Mouse (Mus musculus) heart, embryonic 16.5 days (tissue): ENCODE data around the gene Hist1h3c. TPM values are rescaled to one million over a fixed set of nuclear protein-coding genes. Genes with fewer than 3 reads are reported as not detected.
"Not testable (repeated sequence)": the region's sequence is repeated elsewhere in the genome, so short reads cannot be mapped to it uniquely, and the experiment has no call there.

Experiments
- ATAC-seq: fragments of 200-750 bp; cut with Nextera tagmentation; replicated peaks from 2 replicates; pipeline ENCODE4 v1.8.0; 2017; ENCODE audit warnings: moderate number of reproducible peaks; ENCODE audit not compliant: insufficient read depth, low FRiP score; ENCODE audit errors: extremely low read depth
- H3K27ac ChIP-seq: fragments of 300-500 bp; sonication (generic); 2 replicates; pipeline ENCODE4 v1.5.1; 2014; ENCODE audit warnings: mild to moderate bottlenecking, low read length, control low read depth, moderate library complexity
- H3K27me3 ChIP-seq: fragments of 300-500 bp; sonication (generic); 2 replicates; pipeline ENCODE4 v1.6.1; 2014; ENCODE audit warnings: low read length, mixed read lengths; ENCODE audit not compliant: control insufficient read depth, insufficient read depth
- H3K36me3 ChIP-seq: fragments of 300-500 bp; sonication (generic); 2 replicates; pipeline ENCODE4 v1.6.1; 2014; ENCODE audit not compliant: control insufficient read depth, insufficient read depth
- H3K4me1 ChIP-seq: fragments of 300-500 bp; sonication (generic); 2 replicates; pipeline ENCODE4 v1.6.1; 2014; ENCODE audit warnings: low read length, mixed read lengths; ENCODE audit not compliant: control insufficient read depth, insufficient read depth
- H3K4me2 ChIP-seq: fragments of 300-500 bp; sonication (generic); 2 replicates; pipeline ENCODE4 v1.6.1; 2014; ENCODE audit warnings: low read depth, mild to moderate bottlenecking, control low read depth, low read length
- H3K4me3 ChIP-seq: fragments of 300-500 bp; sonication (generic); 2 replicates; pipeline ENCODE4 v1.5.1; 2014; ENCODE audit warnings: mild to moderate bottlenecking, control low read depth, low read length
- H3K9ac ChIP-seq: fragments of 300-500 bp; sonication (generic); 2 replicates; pipeline ENCODE4 v1.6.1; 2014; ENCODE audit warnings: low read length, control low read depth
- H3K9me3 ChIP-seq: fragments of 300-500 bp; sonication (generic); replicated peaks from 2 replicates; pipeline ENCODE4 v1.6.1; 2016; ENCODE audit warnings: low read length; ENCODE audit not compliant: control insufficient read depth
- WGBS: fragments of 180-500 bp; shearing (Covaris S2); extraction: QIAGEN DNeasy Blood & Tissue Kit; methylation state at CpG from one replicate; pipeline ENCODE4 v1.1.7; 2014; 5-methylcytosine and 5-hydroxymethylcytosine counted together
- polyA plus RNA-seq: library from polyadenylated mRNA; unstranded; fragments of >200 nt; fragmentation: Nextera tagmentation; extraction: Ambion mirVana; gene quantifications from 2 replicates; pipeline ENCODE4 v1.2.1, GENCODE M21; 2015

Gene Hist1h3c
- polyA plus RNA-seq, 1 experiment from 2014 or later: 3.8 TPM

DNA sequence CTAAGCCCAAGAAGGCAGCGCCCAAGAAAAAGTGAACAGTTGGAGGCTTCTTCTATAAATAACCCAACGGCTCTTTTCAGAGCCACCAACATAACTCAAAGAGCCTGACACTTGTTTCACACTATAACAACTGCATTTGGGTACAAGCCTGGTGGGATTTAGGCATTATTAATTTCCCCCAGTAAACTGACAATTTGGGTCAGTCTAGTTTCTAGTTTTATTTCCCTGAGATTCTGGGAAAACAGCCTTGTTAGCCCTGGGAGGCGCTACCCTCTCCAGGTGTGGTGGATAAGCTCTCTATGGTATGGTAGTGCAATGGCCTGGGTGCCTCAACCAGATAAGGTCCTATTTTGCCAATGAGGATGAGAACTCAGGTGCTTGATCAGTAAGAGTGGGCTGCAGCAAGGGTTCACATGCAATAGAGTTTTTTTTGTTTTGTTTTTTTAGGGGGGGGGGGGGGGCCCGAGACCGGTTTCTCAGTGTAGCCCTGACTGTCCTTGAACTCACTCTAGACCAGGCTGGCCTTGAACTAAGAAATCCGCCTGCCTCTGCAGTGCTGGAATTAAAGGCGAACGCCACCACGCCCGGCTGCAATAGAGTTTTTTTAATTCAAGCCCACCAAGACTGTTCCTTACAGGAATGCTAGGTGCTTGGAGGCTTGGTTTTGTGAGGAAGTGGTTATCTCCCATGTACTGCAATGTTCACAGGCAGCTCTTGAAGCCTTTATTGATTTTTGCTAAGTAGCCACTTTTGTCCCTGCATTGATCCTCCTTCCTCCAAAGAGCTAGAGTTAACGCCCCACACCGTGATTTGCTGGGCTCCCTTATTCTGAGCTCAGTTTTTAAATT, 19.1 kb upstream of the Hist1h3c start:
- H3K4me1 ChIP-seq: peaks cover 22% of the 10 kb centered on the region
- WGBS: 40% methylated on average over 11 of the region's 12 CpGs
- no peaks in the 10 kb centered on the region for H3K36me3 ChIP-seq
- peak overlapping the region; percentile 89 for H3K4me2 ChIP-seq
- no peaks in the 10 kb centered on the region for H3K27me3 ChIP-seq
- peak overlapping the region; percentile 76 for H3K4me3 ChIP-seq
- no peak for ATAC-seq
- H3K27ac ChIP-seq: peak overlapping the region; percentile 96
- H3K9me3 ChIP-seq: no peaks in the 10 kb centered on the region
- peak overlapping the region; percentile 86 for H3K9ac ChIP-seq

DNA sequence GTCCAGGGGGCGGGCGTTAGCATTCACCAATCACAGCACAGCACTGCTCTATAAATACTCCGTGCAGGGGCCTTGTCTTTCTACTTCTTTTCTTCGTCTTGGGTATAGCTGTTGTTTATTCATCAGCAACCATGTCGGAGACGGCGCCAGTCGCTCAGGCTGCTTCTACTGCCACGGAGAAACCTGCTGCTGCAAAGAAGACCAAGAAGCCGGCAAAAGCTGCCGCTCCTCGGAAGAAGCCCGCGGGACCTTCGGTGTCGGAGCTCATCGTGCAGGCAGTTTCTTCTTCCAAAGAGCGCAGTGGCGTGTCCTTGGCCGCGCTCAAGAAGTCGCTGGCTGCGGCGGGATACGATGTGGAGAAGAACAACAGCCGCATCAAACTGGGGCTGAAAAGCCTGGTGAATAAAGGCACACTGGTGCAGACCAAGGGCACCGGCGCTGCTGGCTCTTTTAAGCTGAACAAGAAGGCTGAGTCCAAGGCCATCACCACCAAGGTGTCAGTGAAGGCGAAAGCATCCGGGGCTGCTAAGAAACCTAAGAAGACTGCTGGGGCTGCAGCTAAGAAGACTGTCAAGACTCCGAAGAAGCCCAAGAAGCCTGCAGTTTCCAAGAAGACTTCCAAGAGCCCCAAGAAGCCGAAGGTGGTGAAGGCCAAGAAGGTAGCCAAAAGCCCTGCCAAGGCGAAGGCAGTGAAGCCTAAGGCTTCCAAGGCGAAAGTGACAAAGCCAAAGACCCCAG, 18.4 kb upstream of the Hist1h3c start, which contains the start of gene Hist1h1a:
Hist1h1a (plus strand) TSS at position 81 of the 738 bp plus-strand sequence.
- peaks cover 20% of the 10 kb centered on the region for H3K4me1 ChIP-seq
- H3K27ac ChIP-seq: peak within 1 kb of the TSS; percentile 96
- ATAC-seq: peak; percentile 63
- H3K4me3 ChIP-seq: peak within 1 kb of the TSS; percentile 76
- peak within 1 kb of the TSS; percentile 89 for H3K4me2 ChIP-seq
- no peaks in the 10 kb centered on the region for H3K27me3 ChIP-seq
- peak within 1 kb of the TSS; percentile 86 for H3K9ac ChIP-seq
- WGBS: 2% methylated on average over 34 of the region's 34 CpGs
- H3K9me3 ChIP-seq: no peaks in the 10 kb centered on the region
- no peaks in the 10 kb centered on the region for H3K36me3 ChIP-seq

DNA sequence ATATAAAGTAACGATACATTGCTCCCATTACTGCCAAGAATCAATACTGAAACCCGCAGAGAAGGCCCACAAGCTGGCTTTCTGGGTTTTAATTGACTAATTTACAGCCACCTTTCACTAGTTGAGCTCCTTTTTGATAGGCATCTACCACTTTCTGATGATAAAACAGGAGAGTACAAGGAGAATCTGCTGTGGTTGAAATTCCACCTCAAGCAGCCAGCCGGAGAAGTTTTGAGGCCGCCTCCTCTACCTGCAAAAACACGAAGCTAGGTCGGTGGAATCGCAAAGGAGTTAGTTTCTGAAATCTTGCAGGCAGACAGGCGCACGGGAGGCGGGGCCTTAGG, 17.8 kb upstream of the Hist1h3c start:
- no peak for ATAC-seq

DNA sequence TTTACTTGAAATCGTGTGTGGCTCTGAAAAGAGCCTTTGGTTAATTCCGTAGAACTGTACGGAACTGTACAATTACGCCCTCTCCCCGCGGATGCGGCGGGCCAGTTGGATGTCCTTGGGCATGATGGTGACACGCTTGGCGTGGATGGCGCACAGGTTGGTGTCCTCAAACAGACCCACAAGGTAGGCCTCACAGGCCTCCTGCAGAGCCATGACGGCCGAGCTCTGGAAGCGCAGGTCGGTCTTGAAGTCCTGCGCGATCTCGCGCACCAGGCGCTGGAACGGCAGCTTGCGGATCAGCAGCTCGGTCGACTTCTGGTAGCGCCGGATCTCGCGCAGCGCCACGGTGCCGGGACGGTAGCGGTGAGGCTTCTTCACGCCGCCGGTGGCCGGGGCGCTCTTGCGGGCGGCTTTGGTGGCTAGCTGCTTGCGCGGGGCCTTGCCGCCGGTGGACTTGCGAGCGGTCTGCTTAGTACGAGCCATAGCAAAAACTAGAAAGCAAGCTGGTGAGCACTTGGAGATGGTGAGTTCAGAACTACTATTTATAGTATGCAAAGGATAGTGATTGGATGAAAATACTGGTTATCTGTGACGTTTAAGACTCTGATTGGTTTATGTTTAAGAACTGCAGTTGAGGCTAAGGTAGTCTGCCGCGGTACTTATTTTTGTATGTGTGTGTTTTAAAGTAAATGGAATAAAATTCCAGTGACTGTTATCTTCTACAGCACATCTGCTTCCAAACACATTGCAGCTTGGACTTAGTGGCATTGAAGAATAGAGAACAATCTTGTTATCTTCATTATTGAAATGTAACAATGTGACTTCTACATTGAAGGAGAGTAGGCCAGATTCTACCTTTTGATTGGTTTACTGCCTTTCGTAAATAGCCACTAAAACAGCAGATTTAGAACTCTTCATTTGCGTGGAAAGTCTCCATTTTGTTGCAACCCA, 16.7 kb upstream of the Hist1h3c start, which contains the start of gene Hist1h3a:
Hist1h3a (minus strand) TSS at position 516 of the 951 bp plus-strand sequence.
- Histone ChIP-seq H3K4me1 (peaks cover 22% of the 10 kb centered on the region), H3K27ac (peak within 1 kb of the TSS; percentile 96)
- under 1% methylated on average over 24 of the region's 52 CpGs for WGBS

More for the DNA sequence above, 17.8 kb upstream of the Hist1h3c start:
- peak overlapping the region; percentile 89 for H3K4me2 ChIP-seq
- WGBS: 3% methylated on average over 10 of the region's 10 CpGs
- no peaks in the 10 kb centered on the region for H3K9me3 ChIP-seq
- no peaks in the 10 kb centered on the region for H3K27me3 ChIP-seq
- no peaks in the 10 kb centered on the region for H3K36me3 ChIP-seq
- H3K4me1 ChIP-seq: peaks cover 18% of the 10 kb centered on the region
- peak overlapping the region; percentile 96 for H3K27ac ChIP-seq
- peak overlapping the region; percentile 76 for H3K4me3 ChIP-seq
- peak overlapping the region; percentile 86 for H3K9ac ChIP-seq

DNA sequence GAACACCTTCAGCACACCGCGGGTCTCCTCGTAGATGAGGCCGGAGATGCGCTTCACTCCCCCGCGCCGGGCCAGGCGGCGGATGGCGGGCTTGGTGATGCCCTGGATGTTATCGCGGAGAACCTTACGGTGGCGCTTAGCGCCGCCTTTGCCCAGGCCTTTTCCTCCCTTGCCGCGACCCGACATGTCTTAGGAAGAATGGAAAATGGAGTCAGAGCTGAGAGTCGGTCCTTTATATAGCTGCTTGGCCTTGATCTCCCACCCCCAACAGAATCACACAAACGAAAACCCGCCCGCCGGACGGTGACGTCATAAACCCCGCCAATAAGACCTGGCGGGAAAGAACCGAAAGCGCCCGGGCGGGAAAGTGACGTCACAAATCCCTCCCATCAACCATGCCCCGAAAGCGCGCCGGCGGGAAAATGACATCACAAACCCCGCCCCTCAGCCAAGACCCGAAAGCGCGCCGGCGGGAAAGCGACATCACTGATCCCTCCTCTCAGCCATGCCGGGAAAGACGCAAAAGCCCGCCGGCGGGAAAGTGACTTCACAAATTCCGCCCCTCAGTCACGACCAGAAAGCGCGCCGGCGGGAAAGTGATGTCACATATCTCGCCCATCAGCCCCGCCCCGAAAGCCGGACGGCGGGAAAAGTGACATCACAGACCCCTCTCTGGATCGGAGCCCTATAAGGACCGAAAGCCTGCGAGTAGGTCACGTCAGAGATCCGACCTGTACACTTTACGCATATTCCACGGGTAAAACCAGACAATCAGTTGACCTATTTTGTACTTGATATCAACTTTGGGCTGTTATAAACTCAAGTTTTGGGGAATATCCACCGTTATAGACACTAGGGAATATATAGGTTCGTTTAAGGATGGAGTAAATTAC, 15.8 kb upstream of the Hist1h3c start, which contains the start of gene Hist1h4a:
Hist1h4a (minus strand) TSS at position 259 of the 893 bp plus-strand sequence.
- Histone ChIP-seq H3K4me2 (peak within 1 kb of the TSS; percentile 89), H3K27ac (peak within 1 kb of the TSS; percentile 96), H3K9me3 (no peaks in the 10 kb centered on the region), H3K4me1 (peaks cover 22% of the 10 kb centered on the region), H3K27me3 (no peaks in the 10 kb centered on the region), H3K4me3 (peak within 1 kb of the TSS; percentile 76), H3K36me3 (no peaks in the 10 kb centered on the region), H3K9ac (peak within 1 kb of the TSS; percentile 76)
- under 1% methylated on average over 65 of the region's 72 CpGs for WGBS
- peak; percentile 77 for ATAC-seq

More for the DNA sequence above, 16.7 kb upstream of the Hist1h3c start, which contains the start of gene Hist1h3a:
- not testable (repeated sequence) for H3K36me3 ChIP-seq, H3K9me3 ChIP-seq, H3K27me3 ChIP-seq
- Histone ChIP-seq H3K9ac (peak within 1 kb of the TSS; percentile 86), H3K4me3 (peak within 1 kb of the TSS; percentile 76), H3K4me2 (peak within 1 kb of the TSS; percentile 89)
- ATAC-seq: peak; percentile 50

DNA sequence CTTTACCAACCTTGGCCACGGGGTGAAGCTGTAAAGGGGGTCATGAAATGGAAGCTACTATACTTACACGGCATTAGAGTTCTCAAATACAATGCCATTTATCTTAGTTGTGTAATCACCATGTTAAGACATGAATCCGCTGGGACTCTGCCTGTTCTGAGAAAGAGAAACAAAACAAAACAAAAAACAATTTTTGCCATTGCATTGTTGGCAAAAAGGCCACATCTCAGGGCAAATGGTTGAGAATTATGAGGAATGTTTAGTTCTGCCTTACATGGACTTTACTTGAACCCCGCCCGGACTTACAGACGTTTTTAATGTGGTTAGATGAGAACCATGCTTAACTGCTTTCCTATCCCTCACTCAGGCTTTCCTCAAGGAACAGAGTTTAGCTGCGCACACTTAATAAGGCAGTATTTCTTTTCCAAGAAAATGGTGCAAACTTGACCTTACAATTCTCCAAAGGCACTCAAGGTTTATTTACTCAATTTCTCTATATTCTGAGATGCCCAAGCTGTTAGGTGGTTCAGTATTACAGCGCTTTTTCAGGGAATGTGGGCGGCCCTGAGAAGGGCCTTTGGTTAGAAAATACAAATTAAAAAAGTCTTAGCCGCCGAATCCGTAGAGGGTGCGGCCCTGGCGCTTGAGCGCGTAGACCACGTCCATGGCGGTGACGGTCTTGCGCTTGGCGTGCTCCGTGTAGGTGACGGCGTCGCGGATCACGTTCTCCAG, 15.0 kb upstream of the Hist1h3c start:
- peak overlapping the region; percentile 87 for H3K27ac ChIP-seq
- H3K36me3 ChIP-seq: no peaks in the 10 kb centered on the region
- peak overlapping the region; percentile 75 for H3K9ac ChIP-seq
- WGBS: 2% methylated on average over 19 of the region's 27 CpGs
- H3K9me3 ChIP-seq: no peaks in the 10 kb centered on the region
- ATAC-seq: no peak
- H3K4me1 ChIP-seq: peaks cover 22% of the 10 kb centered on the region
- H3K4me3 ChIP-seq: peak overlapping the region; percentile 76
- no peaks in the 10 kb centered on the region for H3K27me3 ChIP-seq
- H3K4me2 ChIP-seq: peak overlapping the region; percentile 89

DNA sequence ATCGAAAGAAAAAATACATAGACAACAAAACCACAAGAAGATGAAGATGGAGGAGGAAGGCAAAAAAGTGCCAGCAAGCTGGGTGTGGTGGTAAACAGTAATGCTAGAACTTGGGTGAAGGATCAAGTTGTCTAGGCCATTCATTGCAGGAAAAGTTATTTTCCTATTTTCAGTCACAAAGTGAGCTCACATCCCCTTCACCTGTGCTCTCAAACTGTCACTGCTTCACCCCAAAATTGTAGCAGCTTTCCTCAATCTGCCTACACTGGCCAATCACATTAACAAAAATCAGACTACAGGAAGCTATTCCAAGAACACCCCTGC, 14.5 kb upstream of the Hist1h3c start:
- peaks cover 22% of the 10 kb centered on the region for H3K4me1 ChIP-seq
- H3K9ac ChIP-seq: peak overlapping the region; percentile 75
- WGBS: 56% methylated on average over 1 of the region's 1 CpGs
- no peak for ATAC-seq
- H3K27ac ChIP-seq: peak overlapping the region; percentile 87
- peak overlapping the region; percentile 89 for H3K4me2 ChIP-seq
- no peaks in the 10 kb centered on the region for H3K9me3 ChIP-seq
- no peaks in the 10 kb centered on the region for H3K27me3 ChIP-seq
- H3K4me3 ChIP-seq: peak overlapping the region; percentile 76
- H3K36me3 ChIP-seq: no peaks in the 10 kb centered on the region
